Mouse (Mus musculus) liver, postnatal 0 days (tissue): ENCODE measurements around the gene Neurl4.

ENCODE experiments used
- CTCF ChIP-seq: sonication (generic); IDR thresholded peaks from 2 replicates; pipeline ENCODE4 v1.5.1; 2016; ENCODE audit warnings: antibody characterized with exemption, low read depth
- EP300 ChIP-seq: IDR thresholded peaks from 2 replicates; pipeline ENCODE4 v1.6.1; 2016; ENCODE audit warnings: antibody characterized with exemption, low read depth, mild to moderate bottlenecking

- TF ChIP-seq CTCF (no peak), EP300 (peak; percentile 64; the same call in 1 of the 2 replicates)
These were observed 12.9 kb downstream of the Neurl4 start, which contains the start of gene Gps2 for GRCm38 (mm10) chr11:69913554-69914371.
